Mouse (Mus musculus): Measurements from ENCODE around the gene Creb3l1.

GRCm38 (mm10) chr2:91980830-91981229 is 43.5 kb downstream of the Creb3l1 start:
- no peak for TF ChIP-seq EP300 (IDR thresholded peaks at IDR 0.05; ENCODE audit: insufficient read depth, low read depth, low read length)
- TF ChIP-seq CTCF (IDR thresholded peaks at IDR 0.05), result no peak

Data from heart, adult 2 months (tissue).